Mouse (Mus musculus) thymus, postnatal 36 days (tissue): ENCODE results near the gene Fgf16.

ENCODE experiments used
- DNase-seq, 2 experiments: peaks; one replicate each; pipeline ENCODE4 v3.0.0; 2022; ENCODE audit warnings: mixed read lengths in 2 of 2

Fgf16 gene

GRCm38 (mm10) chrX:105764162-105765004, at the start of gene Fgf16:
Gene Fgf16 (plus strand): TSS chrX:105764279.
- peak; percentile 16 to 26 for DNase-seq

- DNase-seq = no peak
These were observed 49.3 kb upstream of the Fgf16 start for GRCm38 (mm10) chrX:105714740-105715139.

GRCm38 (mm10) chrX:105715789-105716321, 48.2 kb upstream of the Fgf16 start:
- no peak for DNase-seq

- no peak for DNase-seq
These were observed 45.7 kb upstream of the Fgf16 start for GRCm38 (mm10) chrX:105718388-105718787.

GRCm38 (mm10) chrX:105718943-105719342, 45.1 kb upstream of the Fgf16 start:
- no peak for DNase-seq

GRCm38 (mm10) chrX:105724174-105724573, 39.9 kb upstream of the Fgf16 start:
- no peak for DNase-seq

- peak; percentile 17 to 24 for DNase-seq
These were observed 1.1 kb upstream of the Fgf16 start for GRCm38 (mm10) chrX:105762847-105763527.

- DNase-seq = peak; percentile 5 to 13
These were observed 467 bp upstream of the Fgf16 start for GRCm38 (mm10) chrX:105763612-105764011.

- DNase-seq = peak in 1 of 2 experiments; percentile 1
These were observed 1.1 kb downstream of the Fgf16 start for GRCm38 (mm10) chrX:105765005-105765706.

GRCm38 (mm10) chrX:105766013-105766412, 1.9 kb downstream of the Fgf16 start:
- no peak for DNase-seq

- no peak for DNase-seq
These were observed 3.2 kb downstream of the Fgf16 start for GRCm38 (mm10) chrX:105767177-105767764.

- no peak for DNase-seq
These were observed 3.9 kb downstream of the Fgf16 start for GRCm38 (mm10) chrX:105767932-105768331.

- DNase-seq = no peak
These were observed 9.2 kb downstream of the Fgf16 start for GRCm38 (mm10) chrX:105773281-105773680.

GRCm38 (mm10) chrX:105794806-105795403, 30.8 kb downstream of the Fgf16 start:
- DNase-seq = no peak

- DNase-seq = no peak
These were observed 60.4 kb downstream of the Fgf16 start for GRCm38 (mm10) chrX:105824462-105824861.
